Mouse (Mus musculus): ENCODE data around the gene Tmem204.

The Tmem204 gene

GRCm38 (mm10) chr17:25084835-25085385 is 1.5 kb upstream of the Tmem204 start:
- no peak for DNase-seq (ENCODE audit: low spot score)

- no peak for DNase-seq (ENCODE audit: low spot score)
Measured at GRCm38 (mm10) chr17:25082887-25083286, 504 bp downstream of the Tmem204 start.

DNA sequence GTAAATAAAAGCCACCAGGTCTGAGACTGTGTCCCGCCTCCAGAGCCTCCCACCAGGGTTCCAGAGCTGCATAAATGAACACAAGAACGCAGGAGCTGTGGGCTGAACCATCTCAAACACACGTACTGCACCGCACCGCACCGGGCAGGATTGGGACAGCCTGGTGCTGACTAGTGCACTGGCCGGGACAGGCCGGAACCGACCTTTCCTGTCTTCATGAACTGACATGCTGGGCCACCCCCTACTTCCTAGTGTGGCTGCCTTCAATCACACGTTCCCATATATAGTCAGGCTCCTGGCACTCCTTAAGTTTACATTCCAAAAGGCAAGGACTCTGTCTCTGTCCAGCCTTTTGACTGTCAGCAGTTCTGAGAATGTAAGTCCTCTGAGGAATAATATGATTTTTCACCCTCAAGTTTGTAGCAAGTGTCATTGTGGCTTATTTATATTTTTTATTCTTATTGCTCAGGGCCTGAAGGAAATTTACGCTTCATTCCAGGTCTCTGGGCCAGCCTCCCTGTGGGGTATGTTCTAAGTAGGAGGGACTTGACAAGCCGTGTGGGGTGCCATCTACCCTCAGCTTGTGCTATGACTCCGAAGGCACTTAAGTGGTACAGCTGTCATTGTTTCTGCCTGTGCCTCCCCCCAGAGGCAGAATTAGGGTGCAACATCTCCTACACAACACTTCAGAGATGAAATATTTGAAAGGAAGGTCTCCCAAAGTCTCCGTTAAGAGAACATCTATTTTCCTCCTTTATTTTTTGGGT is 1.1 kb downstream of the Tmem204 start:
- DNase-seq (ENCODE audit: low spot score) = peak; percentile 84

DNA sequence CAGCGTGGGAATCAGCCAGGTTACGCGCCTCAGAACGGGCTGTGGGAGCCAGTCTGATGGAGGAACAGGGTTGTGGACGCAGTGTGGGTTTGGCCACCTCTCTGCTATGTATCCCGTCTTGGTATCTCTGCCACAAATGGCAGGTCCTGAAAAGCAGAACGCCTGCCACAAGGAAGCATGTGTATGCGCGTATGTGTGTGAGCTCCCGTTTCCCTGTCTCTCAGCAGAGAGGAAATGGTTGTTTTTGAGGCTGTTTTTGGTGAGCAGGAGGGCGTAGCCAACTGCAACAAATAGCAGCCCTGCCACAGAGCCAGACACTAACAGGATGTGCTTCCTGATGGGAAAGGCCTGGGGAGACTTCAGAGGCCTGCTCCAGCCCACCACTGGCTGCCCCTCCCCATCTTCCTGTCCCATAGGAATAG is 2.4 kb downstream of the Tmem204 start:
- peak; percentile 89 for DNase-seq (ENCODE audit: low spot score)

- no peak for DNase-seq (ENCODE audit: low spot score)
Measured at GRCm38 (mm10) chr17:25080210-25080609, 3.2 kb downstream of the Tmem204 start.

GRCm38 (mm10) chr17:25077771-25078372 is 5.5 kb downstream of the Tmem204 start:
- DNase-seq (ENCODE audit: low spot score) = peak; percentile 86

DNA sequence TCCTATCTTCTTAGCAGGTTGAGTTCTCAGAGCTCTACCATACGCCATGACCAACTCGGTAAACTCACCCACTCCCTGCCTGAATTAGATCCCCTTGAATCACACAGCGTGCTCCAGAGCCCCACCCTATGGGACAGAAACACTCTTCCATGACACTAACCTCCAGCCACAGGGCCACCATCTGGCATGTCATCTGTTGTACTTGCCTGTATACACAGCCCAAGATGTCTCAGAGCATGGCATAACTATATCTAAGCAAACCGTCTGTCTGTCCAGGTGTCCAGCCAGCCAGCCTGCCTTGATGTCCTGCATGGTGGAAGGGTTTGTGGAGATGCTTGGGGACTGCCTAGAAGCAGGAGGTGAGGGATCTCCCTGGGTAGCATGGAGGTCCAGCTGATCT is 6.5 kb downstream of the Tmem204 start:
- DNase-seq (ENCODE audit: low spot score) = no peak

DNA sequence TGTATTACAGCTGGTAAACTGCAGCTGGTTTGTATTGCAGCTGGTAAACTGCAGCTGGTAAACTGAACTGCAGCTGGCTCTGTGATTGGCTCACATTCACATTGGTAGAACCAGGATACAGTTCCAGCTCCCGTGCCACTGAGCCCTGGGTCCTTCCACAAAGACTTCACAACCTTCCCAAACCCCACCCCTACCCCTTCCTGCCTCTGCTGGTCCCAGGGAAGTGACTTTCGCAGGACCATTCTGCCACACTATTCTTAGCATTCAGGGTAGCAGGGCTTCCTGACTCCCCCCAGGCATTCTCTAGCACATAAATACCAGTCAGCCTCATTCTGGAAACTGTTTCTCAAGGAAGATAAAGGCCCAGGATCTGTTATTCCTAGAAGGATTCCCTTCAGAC is 14.7 kb downstream of the Tmem204 start:
- DNase-seq (ENCODE audit: low spot score) = no peak

DNA sequence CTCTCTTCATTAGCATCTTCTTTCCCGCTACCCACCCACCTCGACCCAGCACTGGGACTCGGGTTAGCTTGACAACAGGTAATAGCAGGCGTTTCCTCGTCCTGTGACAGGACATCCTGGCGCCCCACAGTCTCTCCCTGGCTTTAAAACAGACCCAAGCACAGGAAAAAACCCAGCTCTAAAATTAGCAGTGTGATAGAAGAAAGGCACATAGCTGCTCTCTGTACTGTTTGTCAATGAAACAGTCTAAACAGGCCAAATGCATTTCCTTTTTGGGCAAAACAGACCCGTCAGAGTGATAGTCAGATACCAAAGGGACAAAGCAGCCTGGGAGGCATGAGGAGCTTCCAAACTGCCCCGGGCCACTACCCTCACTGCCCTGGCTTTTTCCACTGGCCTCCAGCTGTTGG is 15.9 kb downstream of the Tmem204 start:
- DNase-seq (ENCODE audit: low spot score) = peak; percentile 85

DNA sequence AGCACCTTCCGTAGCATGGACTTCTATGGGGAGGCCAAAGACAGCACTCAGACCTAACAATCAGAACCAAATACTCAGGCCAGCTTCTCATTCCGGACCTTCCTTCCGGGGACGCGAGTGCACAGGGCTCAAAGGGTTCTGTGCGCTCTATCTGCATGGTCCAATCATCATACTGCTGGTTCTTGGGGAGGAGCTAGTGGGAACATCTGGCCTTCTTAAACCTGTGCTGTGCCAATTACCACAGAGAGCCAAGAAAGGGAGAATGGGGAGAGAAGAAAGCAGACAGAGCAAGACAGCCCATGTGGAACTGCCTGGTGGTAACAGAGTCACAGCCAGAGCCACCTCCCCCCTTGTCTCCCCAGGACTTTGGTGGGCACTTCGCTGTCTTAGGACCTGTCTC is 16.8 kb downstream of the Tmem204 start:
- no peak for DNase-seq (ENCODE audit: low spot score)

DNA sequence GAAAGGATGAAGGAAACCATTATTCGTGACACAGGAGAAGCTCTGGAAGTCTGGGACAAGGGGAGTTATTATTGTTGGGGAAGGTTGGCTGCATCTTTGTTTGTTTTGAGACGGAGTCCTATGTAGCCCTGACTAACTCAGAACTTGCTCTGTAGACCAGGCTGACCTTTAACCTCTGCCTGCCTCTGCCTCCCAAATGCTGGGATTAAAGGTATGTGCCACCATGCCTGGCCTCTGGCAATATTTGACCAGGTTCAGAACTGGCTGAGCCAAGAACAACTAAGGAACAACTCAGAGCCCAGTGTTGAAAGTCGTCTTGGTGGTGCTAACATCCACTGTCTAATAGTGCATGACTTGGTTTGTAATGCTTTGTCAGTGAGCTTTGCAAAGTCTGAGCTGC is 18.2 kb downstream of the Tmem204 start:
- no peak for DNase-seq (ENCODE audit: low spot score)

DNA sequence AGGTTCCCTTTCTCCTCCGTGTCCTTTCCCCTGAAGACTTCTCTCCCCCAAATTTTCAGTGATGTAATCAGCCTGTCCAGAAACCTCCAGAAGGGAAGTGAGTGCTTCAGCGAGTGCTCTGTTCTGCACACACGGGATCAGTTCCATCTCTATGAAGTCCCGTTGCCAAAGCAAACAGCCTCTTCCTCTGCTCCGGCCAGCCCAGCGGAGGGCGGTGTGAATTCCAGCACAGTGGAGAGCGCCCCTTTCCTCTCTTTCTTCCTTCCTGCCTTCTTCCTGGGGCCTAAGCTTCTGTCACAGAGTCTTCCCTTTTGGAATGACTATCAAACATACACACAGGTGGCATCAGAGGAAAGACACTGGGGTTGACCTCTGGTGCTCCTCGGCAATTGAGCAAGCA is 19.0 kb downstream of the Tmem204 start:
- peak; percentile 88 for DNase-seq (ENCODE audit: low spot score)

- no peak for DNase-seq (ENCODE audit: low spot score)
Measured at GRCm38 (mm10) chr17:25063872-25064271, 19.5 kb downstream of the Tmem204 start.

DNA sequence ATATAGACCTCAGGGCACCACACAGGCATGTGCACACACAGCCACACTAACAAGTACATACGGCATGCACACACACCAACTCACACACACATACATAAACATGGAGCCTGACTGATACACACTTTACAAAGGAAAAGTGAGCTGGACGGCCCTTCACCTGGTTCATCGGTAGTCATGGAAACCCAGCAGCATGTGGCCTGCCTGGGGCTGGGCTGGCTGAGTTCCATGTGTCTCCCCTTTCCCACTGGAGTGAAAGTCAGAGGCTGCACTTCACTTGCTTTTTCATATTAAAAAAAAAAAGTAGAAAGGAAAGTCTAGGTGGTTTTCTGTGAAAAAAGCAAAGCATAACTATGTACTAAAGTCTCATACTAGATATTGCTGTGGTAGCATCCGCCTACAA is 20.1 kb downstream of the Tmem204 start:
- no peak for DNase-seq (ENCODE audit: low spot score)

DNA sequence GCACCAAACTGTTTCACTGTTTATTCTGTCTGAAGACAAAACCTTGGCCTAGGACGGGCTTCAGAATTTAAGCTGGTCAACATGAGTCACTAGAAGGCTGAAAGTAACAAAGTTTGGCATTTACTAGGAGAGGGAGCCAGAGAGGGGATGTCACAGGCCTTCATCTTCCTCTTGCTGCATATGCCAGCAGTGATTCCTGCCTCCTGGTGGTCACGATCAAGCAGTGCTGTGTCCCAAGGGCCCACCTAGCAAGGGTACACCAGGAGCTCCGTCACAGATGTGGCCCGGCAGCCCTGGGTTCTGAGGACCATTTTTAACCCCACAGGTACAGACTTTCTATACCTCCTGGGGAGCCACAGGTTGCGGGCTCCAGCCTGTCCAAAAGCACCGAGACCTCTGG is 26.4 kb downstream of the Tmem204 start:
- no peak for DNase-seq (ENCODE audit: low spot score)

DNA sequence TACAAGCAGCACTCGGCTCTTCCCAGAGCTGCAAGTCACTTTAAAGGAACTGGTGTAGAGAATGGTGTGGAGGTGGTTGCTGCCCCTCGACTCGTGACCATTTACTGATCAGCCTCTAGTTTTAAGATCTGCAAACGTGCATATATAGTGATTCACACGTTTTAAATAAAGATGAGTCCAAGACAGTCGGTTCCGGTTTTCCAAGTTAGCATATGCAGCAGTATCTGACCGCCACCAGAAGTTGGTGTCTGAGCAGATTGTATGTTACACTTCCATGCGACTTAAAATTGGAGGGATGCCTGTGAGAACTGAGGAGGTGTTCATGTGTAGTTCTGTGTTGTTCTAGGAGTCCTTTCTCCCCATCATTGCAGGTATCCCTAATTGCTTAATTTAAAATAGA is 30.1 kb downstream of the Tmem204 start:
- DNase-seq (ENCODE audit: low spot score) = no peak

GRCm38 (mm10) chr17:25047143-25047542 is 36.2 kb downstream of the Tmem204 start:
- DNase-seq (ENCODE audit: low spot score) = no peak

DNA sequence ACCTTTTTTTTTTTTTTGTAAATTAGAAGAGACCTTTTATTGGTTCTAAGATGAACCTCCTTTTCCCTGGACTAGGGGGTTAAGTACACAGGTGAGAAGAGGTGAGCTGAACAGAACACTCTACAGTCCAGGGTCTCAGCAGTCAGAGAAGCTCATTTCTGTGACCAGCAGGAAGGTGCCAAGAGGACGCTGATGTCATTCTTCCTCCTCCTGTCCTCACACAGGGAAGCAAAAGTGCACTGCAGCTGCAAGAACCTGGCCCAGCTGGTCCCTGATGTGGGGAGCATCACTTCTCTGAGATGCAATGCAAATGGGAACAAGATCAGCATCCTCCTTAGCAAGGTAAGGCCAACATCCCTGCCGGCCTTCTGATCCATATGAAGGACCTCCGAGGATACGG is 38.1 kb downstream of the Tmem204 start:
- DNase-seq (ENCODE audit: low spot score) = no peak

DNA sequence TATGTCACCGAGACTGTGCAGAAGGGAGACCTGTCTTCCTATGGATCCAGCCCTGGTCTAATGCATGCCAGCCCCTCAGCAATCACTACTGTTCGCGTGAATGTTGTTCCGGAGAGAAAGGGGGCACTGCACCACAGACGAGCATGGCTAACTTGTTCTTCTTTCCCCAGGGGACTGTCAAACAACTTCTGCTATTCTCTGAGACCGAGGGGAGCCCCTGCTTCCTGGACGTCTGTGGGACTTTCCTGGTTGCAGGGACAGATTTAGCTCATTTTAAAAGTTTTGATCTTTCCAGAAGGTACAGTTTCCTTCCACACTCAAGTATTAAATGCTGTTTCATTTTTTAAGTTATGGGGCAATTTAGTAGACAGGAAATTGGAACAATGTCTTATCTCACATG is 38.5 kb downstream of the Tmem204 start:
- DNase-seq (ENCODE audit: low spot score) = no peak

GRCm38 (mm10) chr17:25036183-25036582 is 47.2 kb downstream of the Tmem204 start:
- no peak for DNase-seq (ENCODE audit: low spot score)

DNA sequence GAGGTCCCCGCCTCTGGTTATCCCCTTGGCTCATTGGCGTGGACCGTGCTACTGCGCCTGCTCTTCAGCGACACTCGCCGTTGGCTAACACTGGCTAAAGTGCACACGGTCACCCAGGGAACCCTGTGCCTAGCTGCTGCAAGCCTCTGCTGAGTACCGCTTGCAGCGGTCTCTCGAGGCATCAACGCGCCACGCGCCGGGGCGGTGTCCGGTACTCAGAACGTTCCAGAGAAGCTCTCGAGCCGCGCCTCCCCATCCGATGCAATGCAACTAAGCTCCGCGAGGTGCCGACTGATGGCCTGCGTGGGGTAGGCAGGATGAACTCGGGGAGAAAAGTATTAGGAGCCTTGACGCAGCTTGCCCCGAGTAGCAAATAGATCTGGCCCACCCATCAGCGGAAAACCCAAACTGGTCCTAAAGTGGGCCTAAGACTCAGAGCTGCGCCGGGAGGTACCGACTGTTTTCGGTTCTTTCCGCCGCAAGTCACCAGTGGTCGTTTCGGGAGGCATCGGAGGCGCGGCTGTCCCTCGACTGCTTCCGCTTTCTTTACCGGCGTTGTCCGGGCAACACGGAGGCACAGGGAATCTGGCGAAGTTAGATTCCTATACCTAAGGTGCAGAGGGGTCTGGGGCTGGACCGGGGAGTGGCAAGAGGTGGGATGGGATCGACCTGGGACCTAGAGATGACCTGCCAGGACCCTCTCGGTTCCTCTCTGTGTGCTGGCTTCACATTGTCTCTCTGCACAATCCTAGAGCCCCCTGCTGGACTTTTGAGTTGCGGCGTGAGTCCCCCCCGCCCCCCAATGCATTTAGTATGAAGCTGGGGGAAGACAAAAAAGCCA is 66.9 kb downstream of the Tmem204 start:
- peak; percentile 81 for DNase-seq (ENCODE audit: low spot score)

GRCm38 (mm10) chr17:25015655-25016291 is 67.6 kb downstream of the Tmem204 start, which contains the start of the genes Cramp1l and Ift140:
TSS of gene Cramp1l (minus strand) at chr17:25015788.
TSS of gene Ift140 (plus strand) at chr17:25016085.
- peak; percentile 99 for DNase-seq (ENCODE audit: low spot score)
